Mouse (Mus musculus): ENCODE results near the gene Adgra1. TPM values are rescaled to one million over a fixed set of nuclear protein-coding genes. Genes with fewer than 3 reads are reported as not detected.
A peak's percentile ranks its signal among the peaks of the same experiment; 100 is the strongest.

Gene Adgra1
- 0.08 TPM in 1 of 2 replicates, not detected in the other for polyA plus RNA-seq (2014; fragmentation: Nextera tagmentation; extraction: Ambion mirVana)

DNA sequence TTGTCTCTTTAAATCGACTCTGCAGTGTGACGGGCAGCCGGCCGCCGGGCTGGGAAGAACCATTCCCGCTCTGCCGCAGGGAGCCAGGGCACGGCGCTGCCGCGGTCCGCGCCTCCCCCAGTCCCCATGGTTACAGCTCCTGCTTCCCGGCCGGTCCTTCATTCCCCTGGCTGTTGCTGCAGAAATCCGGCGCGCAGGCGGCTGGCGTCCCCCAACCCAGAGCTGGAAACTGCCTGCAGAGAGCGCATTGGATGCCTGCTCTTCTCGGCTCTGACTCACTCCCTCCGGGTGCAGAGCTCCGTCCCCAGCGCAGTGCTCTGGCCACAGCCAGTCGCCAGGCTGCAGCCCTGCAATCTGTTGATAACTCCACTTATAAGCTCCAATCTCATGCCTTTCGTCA lies at the start of gene Adgra1:
Gene Adgra1, plus strand, starts transcription at position 139 of the 400 bp plus-strand sequence.
- Histone ChIP-seq H3K27me3 (replicated peaks; ENCODE audit: control insufficient read depth, insufficient read depth, low read length) (peaks cover 30% of the 10 kb centered on the region), H3K4me1 (replicated peaks; ENCODE audit: control insufficient read depth, insufficient read depth, low read length) (no peaks in the 10 kb centered on the region), H3K4me3 (ENCODE audit: low read depth, low read length) (no peak within 1 kb of the TSS), H3K36me3 (ENCODE audit: control insufficient read depth, insufficient read depth, low read length) (no peaks in the 10 kb centered on the region), H3K9me3 (ENCODE audit: control insufficient read depth, low read length) (no peaks in the 10 kb centered on the region), H3K4me2 (peak within 1 kb of the TSS; percentile 21; the same call in 1 of the 2 replicates), H3K9ac (ENCODE audit: low read depth, low read length) (no peak within 1 kb of the TSS), H3K27ac (ENCODE audit: low read depth, low read length) (no peak within 1 kb of the TSS)
- DNase-seq (ENCODE audit: low spot score) (peak; percentile 43), ATAC-seq (replicated peaks; ENCODE audit: low FRiP score) (peak; percentile 32; the same call in 1 of the 2 replicates)
- 4% methylated on average over 27 of the region's 27 CpGs for WGBS

- no peaks in the 10 kb centered on the region for H3K27me3 ChIP-seq (replicated peaks; ENCODE audit: control insufficient read depth, insufficient read depth, low read length)
- ATAC-seq (replicated peaks; ENCODE audit: low FRiP score) (no peak), DNase-seq (ENCODE audit: low spot score) (no peak)
- H3K4me1 ChIP-seq (replicated peaks; ENCODE audit: control insufficient read depth, insufficient read depth, low read length): no peaks in the 10 kb centered on the region
- H3K27ac ChIP-seq (ENCODE audit: low read depth, low read length): no peak overlapping the region
- H3K9me3 ChIP-seq (ENCODE audit: control insufficient read depth, low read length): no peaks in the 10 kb centered on the region
- 59% methylated on average over 2 of the region's 2 CpGs for WGBS
- no peak overlapping the region for H3K4me3 ChIP-seq (ENCODE audit: low read depth, low read length)
- H3K36me3 ChIP-seq (ENCODE audit: control insufficient read depth, insufficient read depth, low read length): no peaks in the 10 kb centered on the region
- H3K4me2 ChIP-seq: no peak overlapping the region
- H3K9ac ChIP-seq (ENCODE audit: low read depth, low read length): no peak overlapping the region
These were observed 46.6 kb upstream of the Adgra1 start for GRCm38 (mm10) chr7:139787382-139787781.

- Histone ChIP-seq H3K27ac (ENCODE audit: low read depth, low read length) (no peak overlapping the region), H3K9ac (ENCODE audit: low read depth, low read length) (no peak overlapping the region), H3K4me3 (ENCODE audit: low read depth, low read length) (no peak overlapping the region), H3K4me2 (no peak overlapping the region), H3K27me3 (replicated peaks; ENCODE audit: control insufficient read depth, insufficient read depth, low read length) (no peaks in the 10 kb centered on the region), H3K9me3 (ENCODE audit: control insufficient read depth, low read length) (no peaks in the 10 kb centered on the region), H3K4me1 (replicated peaks; ENCODE audit: control insufficient read depth, insufficient read depth, low read length) (no peaks in the 10 kb centered on the region), H3K36me3 (ENCODE audit: control insufficient read depth, insufficient read depth, low read length) (no peaks in the 10 kb centered on the region)
- DNase-seq (ENCODE audit: low spot score) (no peak), ATAC-seq (replicated peaks; ENCODE audit: low FRiP score) (no peak)
- 84% methylated on average over 11 of the region's 11 CpGs for WGBS
These were observed 45.0 kb upstream of the Adgra1 start for GRCm38 (mm10) chr7:139788927-139789326.

DNA sequence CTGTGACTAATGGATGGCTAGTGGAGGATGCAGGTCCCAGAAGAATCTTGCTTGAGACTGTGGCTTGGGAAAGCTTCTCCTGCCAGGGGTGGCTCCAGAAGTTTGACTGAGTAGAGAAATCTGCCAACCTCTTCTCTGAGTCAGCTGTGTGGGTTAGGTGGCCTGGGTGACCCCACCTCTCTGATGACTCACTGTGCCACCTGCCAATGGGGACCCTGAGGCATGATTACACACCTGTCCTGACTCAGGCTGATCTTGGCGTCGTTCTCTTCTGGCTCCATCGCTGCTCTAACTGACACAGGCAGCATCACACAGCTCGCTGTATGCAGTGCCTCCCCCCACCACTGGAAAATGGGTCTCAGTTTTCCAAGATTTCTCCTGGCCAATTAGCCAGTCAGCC lies 44.3 kb upstream of the Adgra1 start:
- ATAC-seq (replicated peaks; ENCODE audit: low FRiP score) (no peak), DNase-seq (ENCODE audit: low spot score) (no peak)
- Histone ChIP-seq H3K4me1 (replicated peaks; ENCODE audit: control insufficient read depth, insufficient read depth, low read length) (no peaks in the 10 kb centered on the region), H3K4me3 (ENCODE audit: low read depth, low read length) (no peak overlapping the region), H3K27me3 (replicated peaks; ENCODE audit: control insufficient read depth, insufficient read depth, low read length) (no peaks in the 10 kb centered on the region), H3K36me3 (ENCODE audit: control insufficient read depth, insufficient read depth, low read length) (no peaks in the 10 kb centered on the region), H3K4me2 (no peak overlapping the region), H3K9me3 (ENCODE audit: control insufficient read depth, low read length) (no peaks in the 10 kb centered on the region), H3K27ac (ENCODE audit: low read depth, low read length) (no peak overlapping the region), H3K9ac (ENCODE audit: low read depth, low read length) (no peak overlapping the region)
- 84% methylated on average over 4 of the region's 4 CpGs for WGBS

GRCm38 (mm10) chr7:139791601-139792000 lies 42.4 kb upstream of the Adgra1 start:
- ATAC-seq (replicated peaks; ENCODE audit: low FRiP score) (no peak), DNase-seq (ENCODE audit: low spot score) (no peak)
- WGBS: 80% methylated on average over 9 of the region's 9 CpGs
- H3K36me3 ChIP-seq (ENCODE audit: control insufficient read depth, insufficient read depth, low read length): no peaks in the 10 kb centered on the region
- H3K27ac ChIP-seq (ENCODE audit: low read depth, low read length): no peak overlapping the region
- H3K4me2 ChIP-seq: no peak overlapping the region
- no peak overlapping the region for H3K9ac ChIP-seq (ENCODE audit: low read depth, low read length)
- H3K4me3 ChIP-seq (ENCODE audit: low read depth, low read length): no peak overlapping the region
- no peaks in the 10 kb centered on the region for H3K4me1 ChIP-seq (replicated peaks; ENCODE audit: control insufficient read depth, insufficient read depth, low read length)
- H3K9me3 ChIP-seq (ENCODE audit: control insufficient read depth, low read length): no peaks in the 10 kb centered on the region
- H3K27me3 ChIP-seq (replicated peaks; ENCODE audit: control insufficient read depth, insufficient read depth, low read length): no peaks in the 10 kb centered on the region

GRCm38 (mm10) chr7:139795004-139795605 lies 38.9 kb upstream of the Adgra1 start:
- no peaks in the 10 kb centered on the region for H3K27me3 ChIP-seq (replicated peaks; ENCODE audit: control insufficient read depth, insufficient read depth, low read length)
- H3K4me1 ChIP-seq (replicated peaks; ENCODE audit: control insufficient read depth, insufficient read depth, low read length): no peaks in the 10 kb centered on the region
- no peak overlapping the region for H3K27ac ChIP-seq (ENCODE audit: low read depth, low read length)
- H3K4me2 ChIP-seq: no peak overlapping the region
- H3K4me3 ChIP-seq (ENCODE audit: low read depth, low read length): no peak overlapping the region
- DNase-seq (ENCODE audit: low spot score) (no peak), ATAC-seq (replicated peaks; ENCODE audit: low FRiP score) (no peak)
- no peaks in the 10 kb centered on the region for H3K36me3 ChIP-seq (ENCODE audit: control insufficient read depth, insufficient read depth, low read length)
- no peak overlapping the region for H3K9ac ChIP-seq (ENCODE audit: low read depth, low read length)
- no peaks in the 10 kb centered on the region for H3K9me3 ChIP-seq (ENCODE audit: control insufficient read depth, low read length)
- 79% methylated on average over 9 of the region's 9 CpGs for WGBS

GRCm38 (mm10) chr7:139797186-139798109 lies 36.5 kb upstream of the Adgra1 start:
- 69% methylated on average over 9 of the region's 9 CpGs for WGBS
- ATAC-seq (replicated peaks; ENCODE audit: low FRiP score): no peak
- Histone ChIP-seq H3K4me2 (no peak overlapping the region), H3K9ac (ENCODE audit: low read depth, low read length) (no peak overlapping the region), H3K4me3 (ENCODE audit: low read depth, low read length) (no peak overlapping the region), H3K36me3 (ENCODE audit: control insufficient read depth, insufficient read depth, low read length) (no peaks in the 10 kb centered on the region), H3K27me3 (replicated peaks; ENCODE audit: control insufficient read depth, insufficient read depth, low read length) (no peaks in the 10 kb centered on the region), H3K9me3 (ENCODE audit: control insufficient read depth, low read length) (no peaks in the 10 kb centered on the region), H3K27ac (ENCODE audit: low read depth, low read length) (no peak overlapping the region), H3K4me1 (replicated peaks; ENCODE audit: control insufficient read depth, insufficient read depth, low read length) (no peaks in the 10 kb centered on the region)
- DNase-seq (ENCODE audit: low spot score): no peak

- Histone ChIP-seq H3K9ac (ENCODE audit: low read depth, low read length) (no peak overlapping the region), H3K4me3 (ENCODE audit: low read depth, low read length) (no peak overlapping the region), H3K4me2 (no peak overlapping the region), H3K27me3 (replicated peaks; ENCODE audit: control insufficient read depth, insufficient read depth, low read length) (no peaks in the 10 kb centered on the region), H3K36me3 (ENCODE audit: control insufficient read depth, insufficient read depth, low read length) (no peaks in the 10 kb centered on the region), H3K9me3 (ENCODE audit: control insufficient read depth, low read length) (no peaks in the 10 kb centered on the region), H3K27ac (ENCODE audit: low read depth, low read length) (no peak overlapping the region), H3K4me1 (replicated peaks; ENCODE audit: control insufficient read depth, insufficient read depth, low read length) (no peaks in the 10 kb centered on the region)
- ATAC-seq (replicated peaks; ENCODE audit: low FRiP score) (no peak), DNase-seq (ENCODE audit: low spot score) (no peak)
- WGBS: 70% methylated on average over 8 of the region's 8 CpGs
These were observed 27.8 kb upstream of the Adgra1 start for GRCm38 (mm10) chr7:139806175-139806601.
